Mouse (Mus musculus): ENCODE measurements at regions not wholly inside any gene's neighbourhood (a gene's known extent, or its start where the extent isn't known, plus 50 kb on each side); places are given as distances from the start of the nearest gene placed in this dataset.

DNA sequence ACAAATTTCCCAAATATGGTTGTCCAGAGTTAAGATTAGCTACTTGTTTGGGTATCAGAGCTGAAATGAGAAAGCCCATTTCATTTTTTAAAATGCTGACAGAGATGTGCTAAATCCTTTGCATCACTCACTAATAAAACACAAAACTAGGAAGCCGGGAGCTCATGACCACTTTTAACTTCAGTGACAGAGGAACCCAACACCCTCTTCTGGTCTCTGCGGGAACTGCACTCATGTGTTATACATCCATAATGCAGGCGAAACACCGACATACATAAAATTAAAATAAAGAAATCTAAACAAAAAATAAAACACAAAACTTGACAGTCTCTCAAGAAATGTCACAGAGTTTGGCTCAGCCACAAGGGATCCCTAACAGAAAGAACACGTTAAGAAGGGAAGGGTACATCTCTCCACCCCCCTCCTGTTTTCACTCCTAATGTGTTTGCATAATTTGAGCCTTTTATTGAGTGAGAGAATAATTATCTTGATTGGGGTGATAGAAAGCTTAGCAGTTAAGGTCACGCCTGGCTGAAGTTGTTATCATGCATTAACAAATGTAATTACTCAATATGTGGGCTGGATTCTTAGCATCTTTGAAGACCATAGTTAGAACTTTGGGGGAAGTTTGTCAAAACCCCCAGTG, 565.2 kb downstream of the Tmem132b start (continued):
- TF ChIP-seq PAX5 (IDR thresholded peaks at IDR 0.05; ENCODE audit: low read length) (no peak), MYC (IDR thresholded peaks at IDR 0.05; ENCODE audit: low read depth, low read length) (no peak)

DNA sequence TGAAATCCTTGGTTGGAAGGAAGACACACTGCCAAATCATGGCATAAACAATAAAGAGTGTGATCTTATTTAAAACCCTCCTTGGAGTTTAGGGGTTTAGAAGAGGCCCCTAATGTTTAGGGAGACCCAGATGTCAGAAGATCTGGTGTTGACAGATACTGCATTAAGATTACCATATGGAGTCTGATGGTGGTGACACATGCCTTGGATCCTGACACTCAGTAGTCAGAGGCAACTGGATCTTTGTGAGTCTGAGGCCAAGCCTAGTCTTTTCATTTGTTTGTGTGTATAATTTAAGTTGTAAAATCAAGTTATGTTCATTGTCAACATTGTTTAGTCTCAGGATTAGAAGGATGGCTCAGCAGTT, 565.7 kb downstream of the Tmem132b start:
- dilution Hi-C loops (cut with MboI; ENCODE audit: extremely low pct_ligation_motif_present, extremely low pct_unique_long_range_greater_than_20kb, low sequenced_read_pairs) (no loop called here), in situ Hi-C loops (cut with MboI; ENCODE audit: low pct_ligation_motif_present, low pct_unique_long_range_greater_than_20kb, low sequenced_read_pairs) (no loop called here)
- Histone ChIP-seq H3K4me3 (replicated peaks in 1 of 3; ENCODE audit: low read depth in 2 of 3, low read length in 2 of 3, poor library complexity in 1 of 3) (no peak overlapping the region), H3K9ac (ENCODE audit: insufficient read depth, low read depth) (no peak overlapping the region), H3K4me2 (ENCODE audit: insufficient read depth, low read depth, poor library complexity, severe bottlenecking) (no peak overlapping the region), H3K4me1 (ENCODE audit: control insufficient read depth in 1 of 2, insufficient read depth in 2 of 2) (no peaks in the 10 kb centered on the region), H3K27me3 (replicated peaks) (no peaks in the 10 kb centered on the region), H3K36me3 (replicated peaks in 1 of 2; ENCODE audit: control insufficient read depth in 1 of 2, insufficient read depth in 1 of 2, low read length in 1 of 2) (no peaks in the 10 kb centered on the region), H3K9me3 (replicated peaks; ENCODE audit: low read length) (peaks cover 71% of the 10 kb centered on the region), H3K27ac (ENCODE audit: insufficient read depth, low read depth) (no peak overlapping the region), H3K79me2 (replicated peaks; ENCODE audit: control insufficient read depth, extremely low read depth, insufficient read depth, poor library complexity, severe bottlenecking) (no peaks in the 10 kb centered on the region)
- TF ChIP-seq USF1 (IDR thresholded peaks at IDR 0.05; ENCODE audit: low read depth, low read length) (no peak), MAX (IDR thresholded peaks at IDR 0.05; ENCODE audit: low read length) (no peak), MXI1 (IDR thresholded peaks at IDR 0.05; ENCODE audit: low read depth, low read length) (no peak), UBTF (IDR thresholded peaks at IDR 0.05; ENCODE audit: low read depth, low read length) (no peak), POLR2AphosphoS2 (IDR thresholded peaks at IDR 0.05; ENCODE audit: low read depth, low read length) (no peak), BHLHE40 (IDR thresholded peaks at IDR 0.05; ENCODE audit: low read depth, low read length) (no peak), ELF1 (IDR thresholded peaks at IDR 0.05; ENCODE audit: low read depth, low read length) (no peak), MYC (IDR thresholded peaks at IDR 0.05; ENCODE audit: low read depth, low read length) (no peak), NRF1 (IDR thresholded peaks at IDR 0.05; ENCODE audit: low read depth, low read length) (no peak), JUND (conservative IDR thresholded peaks at IDR 0.05; ENCODE audit: low read depth, low read length) (no peak), SMC3 (IDR thresholded peaks at IDR 0.05; ENCODE audit: low read depth, low read length) (no peak), CHD1 (IDR thresholded peaks at IDR 0.05; ENCODE audit: low read depth, low read length) (no peak), MAZ (IDR thresholded peaks at IDR 0.05; ENCODE audit: low read depth, low read length) (no peak), ETS1 (conservative IDR thresholded peaks at IDR 0.05; ENCODE audit: low read depth, low read length) (no peak), MEF2A (IDR thresholded peaks at IDR 0.05; ENCODE audit: borderline replicate concordance, low read depth, low read length) (no peak), JUN (IDR thresholded peaks at IDR 0.05; ENCODE audit: insufficient read depth, low read depth, low read length) (no peak), RCOR1 (conservative IDR thresholded peaks at IDR 0.05; ENCODE audit: low read depth, low read length) (no peak)
- no peak for DNase-seq (ENCODE audit: extremely low read depth)

DNA sequence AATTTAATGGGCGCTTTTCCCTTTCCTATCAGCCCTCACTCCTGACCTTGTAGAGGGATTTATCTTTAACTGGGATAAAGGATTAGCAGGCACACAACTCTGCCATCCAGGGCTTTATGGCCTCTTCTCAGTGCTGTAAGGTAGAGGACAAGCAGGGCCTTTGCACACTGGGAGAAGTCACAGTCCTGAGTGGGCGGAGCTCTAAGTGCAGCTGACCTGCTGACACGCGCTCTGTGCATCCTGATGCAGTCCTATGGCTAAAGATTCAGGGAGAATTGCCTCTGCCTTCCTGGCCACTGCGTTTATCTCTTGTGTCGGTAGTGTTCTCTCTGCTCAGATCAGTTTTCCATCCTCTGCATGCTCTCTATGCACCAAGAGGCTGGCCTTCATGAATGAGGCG, 566.9 kb downstream of the Tmem132b start:
- TF ChIP-seq ZMIZ1 (IDR thresholded peaks at IDR 0.05; ENCODE audit: low read depth, low read length) (no peak), MEF2A (IDR thresholded peaks at IDR 0.05; ENCODE audit: borderline replicate concordance, low read depth, low read length) (no peak), RAD21 (IDR thresholded peaks at IDR 0.05; ENCODE audit: low read depth, low read length) (no peak), JUN (IDR thresholded peaks at IDR 0.05; ENCODE audit: insufficient read depth, low read depth, low read length) (no peak)
- H3K9me3 ChIP-seq (replicated peaks; ENCODE audit: low read length) = peaks cover 70% of the 10 kb centered on the region
- no peak overlapping the region for H3K27ac ChIP-seq (ENCODE audit: insufficient read depth, low read depth)
- H3K36me3 ChIP-seq (replicated peaks in 1 of 2; ENCODE audit: control insufficient read depth in 1 of 2, insufficient read depth in 1 of 2, low read length in 1 of 2) = no peaks in the 10 kb centered on the region
- no peak overlapping the region for H3K9ac ChIP-seq (ENCODE audit: insufficient read depth, low read depth)
- in situ Hi-C loops (cut with MboI; ENCODE audit: low pct_ligation_motif_present, low pct_unique_long_range_greater_than_20kb, low sequenced_read_pairs) (no loop called here), dilution Hi-C loops (cut with MboI; ENCODE audit: extremely low pct_ligation_motif_present, extremely low pct_unique_long_range_greater_than_20kb, low sequenced_read_pairs) (no loop called here)
- H3K4me3 ChIP-seq (replicated peaks in 1 of 3; ENCODE audit: low read depth in 2 of 3, low read length in 2 of 3, poor library complexity in 1 of 3) = no peak overlapping the region
- no peak overlapping the region for H3K4me2 ChIP-seq (ENCODE audit: insufficient read depth, low read depth, poor library complexity, severe bottlenecking)
- H3K27me3 ChIP-seq (replicated peaks) = no peaks in the 10 kb centered on the region
- H3K4me1 ChIP-seq (ENCODE audit: control insufficient read depth in 1 of 2, insufficient read depth in 2 of 2) = no peaks in the 10 kb centered on the region
- DNase-seq (ENCODE audit: extremely low read depth) = no peak
- H3K79me2 ChIP-seq (replicated peaks; ENCODE audit: control insufficient read depth, extremely low read depth, insufficient read depth, poor library complexity, severe bottlenecking) = no peaks in the 10 kb centered on the region

Data from CH12.LX (cell line).